Mouse (Mus musculus) frontal cortex, postnatal 36 days (tissue): ENCODE data around the gene Siglec1.
"Not testable (repeated sequence)": the region's sequence is repeated elsewhere in the genome, so short reads cannot be mapped to it uniquely, and the experiment has no call there.

Experiments
- DNase-seq, 2 experiments: peaks; one replicate each; pipeline ENCODE4 v3.0.0; 2022; ENCODE audit warnings: low spot score in 2 of 2

Siglec1 gene

DNA sequence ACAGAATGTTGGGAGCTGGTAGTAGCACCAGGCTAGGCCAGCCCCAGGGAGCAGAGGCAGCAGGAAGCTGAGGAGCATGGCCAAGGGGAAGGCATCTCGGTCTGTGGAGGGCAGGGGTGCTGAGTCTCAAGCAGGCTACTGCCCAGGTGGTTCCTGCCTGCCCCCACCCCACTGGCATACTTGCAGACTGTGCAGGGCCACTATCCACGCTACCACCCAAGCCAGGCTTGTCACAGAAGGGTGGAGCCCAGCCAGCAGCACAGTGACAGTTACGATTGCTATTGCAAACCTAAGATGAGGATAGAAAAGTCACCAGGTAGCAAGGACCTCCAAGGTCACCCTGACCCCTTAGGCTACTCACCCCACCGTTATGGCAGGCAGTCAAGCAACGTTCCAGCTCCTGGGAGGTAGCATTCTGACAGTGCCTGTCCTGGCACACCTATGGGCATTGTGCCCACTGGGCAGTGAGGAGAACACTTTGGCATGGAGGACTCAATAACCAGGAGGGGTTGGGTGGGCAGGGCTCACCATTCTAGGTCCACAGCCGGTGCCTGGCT is 33.6 kb downstream of the Siglec1 start:
- DNase-seq = no peak

DNA sequence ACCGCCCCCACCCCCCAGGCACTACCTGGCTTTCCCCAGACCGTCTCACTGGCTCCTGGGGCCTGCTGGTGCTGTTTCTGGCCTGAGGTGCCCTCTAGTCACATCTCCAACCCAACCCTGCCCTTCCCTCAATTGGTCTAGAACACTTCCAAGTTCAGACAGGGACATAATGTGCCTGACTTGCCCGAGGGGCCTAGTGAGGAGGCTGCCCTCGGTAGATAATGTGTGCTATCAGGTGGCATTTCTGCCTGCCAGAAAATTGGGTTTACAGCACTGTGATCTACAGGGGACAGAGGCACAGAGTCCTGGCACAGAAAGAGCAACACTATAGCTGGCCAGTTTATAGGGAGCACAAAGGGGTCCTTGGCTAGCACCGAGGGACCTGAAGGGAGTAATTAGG is 34.5 kb downstream of the Siglec1 start:
- DNase-seq = no peak

GRCm38 (mm10) chr2:131046025-131046424 is 40.5 kb downstream of the Siglec1 start:
- no peak for DNase-seq

GRCm38 (mm10) chr2:131044989-131045720 is 41.4 kb downstream of the Siglec1 start:
- no peak for DNase-seq

- DNase-seq = no peak
Measured at GRCm38 (mm10) chr2:131044354-131044852, 42.2 kb downstream of the Siglec1 start.

- DNase-seq = no peak
Measured at GRCm38 (mm10) chr2:131042988-131043387, 43.6 kb downstream of the Siglec1 start, which contains the start of gene Gfra4. TSS of gene Gfra4 (minus strand) at chr2:131043088.

DNA sequence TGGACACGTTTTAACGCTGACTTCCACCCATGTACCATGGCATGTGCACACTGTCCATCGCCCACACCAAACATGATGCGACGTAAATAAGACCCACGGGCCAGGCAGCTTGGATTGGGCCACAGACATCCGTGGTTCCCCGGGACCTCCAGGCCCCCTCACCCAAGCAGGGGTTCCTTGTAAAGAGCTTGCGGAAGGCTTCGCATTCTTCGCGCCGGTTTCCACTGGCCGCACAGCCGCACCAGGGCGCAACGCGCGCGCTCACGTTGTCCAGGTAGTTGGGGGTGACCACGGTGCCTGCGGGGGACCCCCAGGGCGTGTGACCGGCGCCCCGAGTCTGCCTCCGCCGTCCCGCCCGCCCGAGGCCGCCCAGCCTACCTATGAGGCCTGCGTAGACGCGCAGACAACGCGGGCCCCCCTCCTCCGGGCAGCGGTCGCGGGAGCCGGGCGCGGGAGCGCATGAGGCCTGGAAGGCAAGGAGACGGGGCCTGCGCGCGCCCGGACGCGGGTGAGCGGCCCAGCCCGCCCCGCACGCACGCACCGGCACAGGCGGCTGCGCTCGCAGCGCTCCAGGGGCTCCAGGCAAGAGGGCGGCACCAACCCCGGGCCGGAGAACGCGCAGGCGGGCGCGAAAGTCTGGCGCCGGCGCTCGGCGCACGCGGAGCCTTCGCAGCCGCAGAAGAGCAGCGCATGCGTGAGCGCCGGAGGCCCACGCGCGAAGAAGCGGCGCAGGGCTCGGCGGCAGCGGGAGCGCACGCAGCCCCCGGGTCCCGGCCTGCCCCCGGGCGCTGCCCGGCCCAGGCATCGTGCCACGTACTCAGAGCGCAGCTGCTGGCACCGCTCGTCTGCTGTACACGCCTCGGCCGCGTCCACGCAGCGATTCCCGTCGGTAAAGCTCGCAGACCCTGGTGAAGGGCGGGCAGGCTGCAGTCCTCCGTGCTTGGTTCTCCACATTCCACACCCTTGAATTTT is 45.4 kb downstream of the Siglec1 start:
- peak; percentile 84 to 88 for DNase-seq

DNA sequence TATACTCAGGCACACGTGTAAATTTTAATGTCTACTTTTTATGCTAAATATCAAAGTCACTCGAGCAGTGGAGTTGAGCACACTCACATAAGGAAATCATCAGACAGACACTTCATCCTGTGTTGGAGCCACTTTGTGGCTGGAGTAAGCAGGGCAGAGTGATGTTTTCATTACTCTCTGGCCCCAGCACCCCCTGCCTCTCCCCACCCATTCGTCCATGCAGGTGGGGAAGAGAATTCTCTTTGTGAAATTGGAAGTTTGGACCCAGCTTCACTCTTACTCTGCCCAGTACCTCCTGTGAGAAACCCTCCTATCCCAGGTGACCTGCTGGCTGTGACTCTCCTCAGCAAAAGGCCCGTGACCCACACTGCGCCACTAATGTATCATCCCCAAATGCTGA is 47.9 kb downstream of the Siglec1 start:
- no peak for DNase-seq

GRCm38 (mm10) chr2:131038197-131038596 is 48.4 kb downstream of the Siglec1 start:
- no peak for DNase-seq

- peak in 1 of 2 experiments; percentile 38 for DNase-seq
Measured at GRCm38 (mm10) chr2:131037226-131037990, 49.2 kb downstream of the Siglec1 start.

DNA sequence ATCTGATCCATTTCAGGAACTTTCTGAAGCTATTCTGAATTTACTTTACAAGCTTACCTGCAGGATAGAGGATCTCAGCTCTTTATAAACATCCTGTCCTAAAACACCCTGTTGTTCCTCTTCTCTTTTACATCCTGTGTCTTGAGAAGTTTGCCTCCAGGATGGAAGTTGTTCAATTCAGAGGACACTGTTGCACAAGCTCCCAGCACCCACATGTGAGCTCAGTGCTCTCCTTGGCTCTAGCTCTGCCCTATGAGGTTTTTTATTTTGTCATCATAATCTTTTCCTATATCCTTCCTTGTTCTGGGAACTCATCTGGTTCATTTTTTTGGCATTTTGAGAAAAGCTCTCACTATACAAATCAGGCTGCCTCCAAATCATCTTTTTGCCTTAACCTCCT is 49.8 kb downstream of the Siglec1 start:
- no peak for DNase-seq

- DNase-seq = no peak
Measured at GRCm38 (mm10) chr2:131036343-131036742, 50.2 kb downstream of the Siglec1 start.

DNA sequence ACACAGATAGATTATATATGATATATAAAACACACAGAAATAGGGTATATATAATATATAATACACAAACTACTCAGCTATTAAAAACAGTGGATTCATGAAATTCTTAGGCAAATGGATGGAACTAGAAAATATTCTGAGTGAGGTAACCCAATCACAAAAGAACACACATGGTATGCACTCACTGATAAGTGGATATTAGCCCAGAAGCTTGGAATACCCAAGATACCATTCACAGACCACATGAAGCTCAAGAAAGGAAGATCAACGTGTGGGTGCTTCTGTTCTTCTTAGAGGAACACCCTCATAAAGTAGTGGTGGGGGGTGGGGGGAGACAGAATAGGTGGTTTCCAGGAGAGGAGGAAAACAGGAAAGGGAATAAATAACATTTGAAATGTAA is 55.2 kb downstream of the Siglec1 start:
- not testable (repeated sequence) for DNase-seq

DNA sequence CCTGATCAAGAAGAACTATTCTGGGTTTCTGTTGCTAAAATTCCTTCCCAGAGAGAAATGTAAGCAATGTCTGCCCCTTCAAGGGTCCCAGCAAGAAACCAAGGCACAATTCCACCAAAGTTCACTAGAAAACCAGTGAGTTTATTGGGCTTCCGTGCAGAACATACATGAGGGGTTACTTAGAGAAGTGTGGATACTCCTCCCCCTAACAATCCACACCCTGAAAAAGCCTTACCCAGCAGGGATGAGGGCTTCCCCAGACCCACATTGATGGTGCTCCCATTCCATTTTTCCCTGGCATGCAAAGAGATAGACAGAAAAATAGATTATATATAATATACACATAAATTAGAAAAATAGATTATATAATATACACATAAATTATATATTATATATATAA is 55.6 kb downstream of the Siglec1 start:
- DNase-seq = no peak

GRCm38 (mm10) chr2:131030561-131030960 is 56.0 kb downstream of the Siglec1 start:
- no peak for DNase-seq

DNA sequence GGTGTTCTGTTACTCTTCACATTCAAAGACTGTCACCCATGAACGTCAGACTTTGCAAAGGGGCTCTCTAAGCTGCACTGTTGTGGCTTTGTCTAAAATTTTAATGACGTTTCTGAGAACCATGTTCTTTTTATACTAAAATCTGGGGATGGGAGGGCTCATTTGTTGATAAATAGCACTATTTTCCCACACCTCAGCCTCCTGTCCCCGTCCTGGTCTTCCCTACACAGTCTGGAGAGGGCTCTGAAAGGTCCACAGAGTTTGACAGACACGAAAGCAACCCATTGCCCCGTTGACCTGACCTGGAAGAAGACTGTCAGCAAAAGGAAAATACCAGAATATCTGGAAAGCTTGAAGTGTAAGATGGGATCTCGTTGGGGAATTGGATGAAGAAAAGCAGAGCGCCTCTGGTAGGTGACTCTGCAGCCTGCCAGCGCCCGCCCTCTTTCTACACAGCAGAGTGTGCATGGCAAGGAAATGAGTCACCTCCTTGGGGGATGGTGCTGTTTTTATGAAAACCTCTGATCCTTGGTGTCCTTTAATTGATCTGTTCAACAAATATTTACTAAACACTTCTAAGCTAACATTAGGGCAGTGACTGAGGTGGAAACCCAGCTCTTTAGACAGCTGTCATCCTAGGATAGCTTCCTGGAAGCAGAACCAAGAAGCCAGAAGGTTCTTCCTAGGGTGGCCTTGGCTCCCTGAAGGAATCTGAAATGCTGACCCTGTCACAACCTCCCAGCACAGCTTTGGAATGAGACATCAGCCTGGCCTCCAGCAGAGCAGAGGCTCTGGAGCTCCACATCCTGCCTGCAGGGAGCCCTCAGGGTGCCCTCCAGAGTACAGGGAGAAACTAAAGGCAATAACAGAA is 57.3 kb downstream of the Siglec1 start:
- no peak for DNase-seq

DNA sequence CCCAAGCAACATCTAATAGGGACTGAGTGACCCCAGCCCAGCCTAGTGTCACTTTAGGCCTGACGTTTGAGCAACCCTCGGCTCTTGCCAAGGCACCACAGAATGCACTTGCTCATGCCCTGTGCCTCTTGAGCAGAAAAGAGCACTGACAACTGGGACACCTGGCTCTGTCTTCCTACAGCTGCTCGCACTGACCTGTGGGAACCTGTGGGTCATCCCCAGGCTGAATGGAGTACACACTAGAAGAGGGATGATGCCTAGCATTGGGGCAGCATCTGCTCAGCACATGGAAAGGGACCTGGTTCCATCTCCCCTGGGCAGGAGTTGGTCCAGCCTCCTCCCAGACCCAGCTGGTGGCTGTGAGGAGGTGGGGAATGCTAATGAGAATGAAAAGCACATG is 59.6 kb downstream of the Siglec1 start:
- DNase-seq = no peak

DNA sequence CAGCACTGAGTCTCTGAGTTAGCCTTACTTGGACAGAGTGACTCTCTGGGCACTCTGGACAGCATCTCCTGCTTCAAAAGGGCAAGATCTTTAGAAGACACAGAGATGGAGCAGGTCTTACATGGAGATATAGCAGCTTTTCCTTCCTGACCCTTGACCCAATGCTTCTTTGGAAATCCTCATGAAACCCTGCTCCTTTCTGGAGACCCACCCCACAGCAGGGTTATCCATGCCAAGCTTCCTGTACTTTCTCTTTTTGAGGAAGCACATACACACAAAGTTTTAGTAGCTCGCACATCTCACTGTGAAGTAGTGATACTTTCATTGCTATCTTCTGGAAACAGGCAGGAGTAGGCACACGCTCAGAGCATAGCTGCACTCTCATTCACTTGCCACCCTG is 61.3 kb downstream of the Siglec1 start:
- no peak for DNase-seq
